Comparison of ENCODE assay signal across 26 mouse cellular contexts in genomic region chr11:83897569-83897968, GRCm38 (mm10). TPM values are rescaled to one million over a fixed set of nuclear protein-coding genes. Genes with fewer than 3 reads are reported as not detected.
DNase-seq lines count a peak whose midpoint lies in the region; ATAC-seq and TF ChIP-seq lines count a peak whose summit lies in the region.
"Had no signal": no experiment of that assay in that cellular context is flagged by ENCODE, and none has a peak within 500 bp of the region (broad histone marks: within the 10 kb centered on the region; RNA-seq: fewer than 3 reads in every experiment).

No protein-coding gene starts in this region.

- no peaks in the 10 kb centered on the region for H3K4me1 ChIP-seq in kidney, embryonic 14.5 days (ENCODE audit: control insufficient read depth, insufficient read depth, low read length)
- peaks cover 5% of the 10 kb centered on the region; the same call in 1 of the 2 replicates for H3K4me1 ChIP-seq in kidney, embryonic 16.5 days (ENCODE audit: insufficient read depth, low read length)
- H3K4me1 ChIP-seq in liver, postnatal 0 days (ENCODE audit: insufficient read depth), result peaks cover 7% of the 10 kb centered on the region
- no peaks in the 10 kb centered on the region for H3K4me1 ChIP-seq in liver, embryonic 11.5 days (replicated peaks; ENCODE audit: control insufficient read depth, insufficient read depth, low read length)
- H3K4me1 ChIP-seq: embryonic facial prominence, embryonic 12.5 days; forebrain, embryonic 13.5 days; forebrain, embryonic 15.5 days had no signal

- no peak for TF ChIP-seq EP300 in liver, postnatal 0 days (IDR thresholded peaks at IDR 0.05; ENCODE audit: low read depth)

- no peaks in the 10 kb centered on the region for H3K27me3 ChIP-seq in kidney, embryonic 14.5 days (ENCODE audit: control insufficient read depth, insufficient read depth, low read length)
- H3K27me3 ChIP-seq in kidney, embryonic 16.5 days (ENCODE audit: insufficient read depth, low read length), result no peaks in the 10 kb centered on the region
- no peaks in the 10 kb centered on the region for H3K27me3 ChIP-seq in liver, postnatal 0 days (ENCODE audit: insufficient read depth, low read length)
- H3K27me3 ChIP-seq in liver, embryonic 11.5 days (replicated peaks; ENCODE audit: control insufficient read depth, insufficient read depth, low read length), result no peaks in the 10 kb centered on the region
- H3K27me3 ChIP-seq: CH12.LX; embryonic facial prominence, embryonic 12.5 days; forebrain, embryonic 13.5 days; forebrain, embryonic 15.5 days; Patski had no signal

- peaks cover 15% of the 10 kb centered on the region for H3K36me3 ChIP-seq in kidney, embryonic 14.5 days (ENCODE audit: control insufficient read depth, insufficient read depth, low read length)
- H3K36me3 ChIP-seq in kidney, embryonic 16.5 days (ENCODE audit: insufficient read depth, low read length), result peaks cover 32% of the 10 kb centered on the region
- no peaks in the 10 kb centered on the region for H3K36me3 ChIP-seq in liver, postnatal 0 days (replicated peaks; ENCODE audit: insufficient read depth, low read length)
- H3K36me3 ChIP-seq in liver, embryonic 11.5 days (ENCODE audit: control insufficient read depth, insufficient read depth, low read length), result no peaks in the 10 kb centered on the region
- H3K36me3 ChIP-seq: embryonic facial prominence, embryonic 10.5 days; embryonic facial prominence, embryonic 12.5 days; forebrain, embryonic 15.5 days; G1E had no signal

- 50% methylated on average over 7 of the region's 7 CpGs for WGBS in kidney, embryonic 14.5 days
- WGBS in kidney, embryonic 16.5 days, result 37% methylated on average over 7 of the region's 7 CpGs
- 57% methylated on average over 7 of the region's 7 CpGs for WGBS in liver, postnatal 0 days (ENCODE audit: insufficient replicate concordance)
- 46% methylated on average over 7 of the region's 7 CpGs for WGBS in liver, embryonic 11.5 days

- H3K4me3 ChIP-seq in kidney, embryonic 14.5 days (ENCODE audit: low read length), result no peak overlapping the region
- H3K4me3 ChIP-seq in kidney, embryonic 16.5 days (ENCODE audit: low read length), result no peak overlapping the region
- no peak overlapping the region for H3K4me3 ChIP-seq in liver, postnatal 0 days (ENCODE audit: low read depth, low read length)
- no peak overlapping the region for H3K4me3 ChIP-seq in liver, embryonic 11.5 days (ENCODE audit: low read depth, low read length)
- H3K4me3 ChIP-seq: embryonic facial prominence, embryonic 10.5 days; embryonic facial prominence, embryonic 12.5 days; forebrain, embryonic 13.5 days; forebrain, embryonic 15.5 days had no signal

- H3K9ac ChIP-seq in kidney, embryonic 14.5 days (ENCODE audit: low read depth, low read length), result no peak overlapping the region
- no peak overlapping the region for H3K9ac ChIP-seq in kidney, embryonic 16.5 days (replicated peaks; ENCODE audit: low read length)
- no peak overlapping the region for H3K9ac ChIP-seq in liver, postnatal 0 days (replicated peaks)
- H3K9ac ChIP-seq in liver, embryonic 11.5 days (ENCODE audit: low read depth, low read length), result no peak overlapping the region
- H3K9ac ChIP-seq: embryonic facial prominence, embryonic 12.5 days; forebrain, embryonic 13.5 days; forebrain, embryonic 15.5 days had no signal

- ATAC-seq in kidney, embryonic 14.5 days (ENCODE audit: low FRiP score, low TSS enrichment), result peak; percentile 48; the same call in 1 of the 2 replicates
- ATAC-seq in kidney, embryonic 16.5 days (ENCODE audit: low FRiP score, low TSS enrichment), result peak; percentile 55
- ATAC-seq in liver, postnatal 0 days, result no peak
- ATAC-seq in liver, embryonic 11.5 days (replicated peaks; ENCODE audit: low FRiP score), result no peak
- ATAC-seq: activated CD4-positive, CD25-positive, alpha-beta regulatory T cell, adult 4 months; CD4-positive, CD25-positive, alpha-beta regulatory T cell, adult 4 months; forebrain, embryonic 13.5 days; forebrain, embryonic 15.5 days had no signal

- H3K9me3 ChIP-seq in kidney, embryonic 14.5 days (ENCODE audit: control insufficient read depth, low read length), result no peaks in the 10 kb centered on the region
- no peaks in the 10 kb centered on the region for H3K9me3 ChIP-seq in kidney, embryonic 16.5 days (ENCODE audit: low read length)
- no peaks in the 10 kb centered on the region for H3K9me3 ChIP-seq in liver, postnatal 0 days (ENCODE audit: low read length)
- no peaks in the 10 kb centered on the region for H3K9me3 ChIP-seq in liver, embryonic 11.5 days (ENCODE audit: control insufficient read depth, low read length)
- H3K9me3 ChIP-seq: embryonic facial prominence, embryonic 10.5 days; embryonic facial prominence, embryonic 12.5 days; forebrain, embryonic 13.5 days; forebrain, embryonic 15.5 days; G1E had no signal

- no peak overlapping the region for H3K27ac ChIP-seq in kidney, embryonic 14.5 days (ENCODE audit: low read depth, low read length)
- H3K27ac ChIP-seq in kidney, embryonic 16.5 days (ENCODE audit: low read length), result peak overlapping the region; percentile 6; the same call in 1 of the 2 replicates
- H3K27ac ChIP-seq in liver, postnatal 0 days (ENCODE audit: low read depth), result 0 out of 2 replicates have a peak overlapping the region, but pooled peaks have one; percentile 22
- H3K27ac ChIP-seq in liver, embryonic 11.5 days (ENCODE audit: low read depth, low read length), result no peak overlapping the region
- H3K27ac ChIP-seq: embryonic facial prominence, embryonic 10.5 days; embryonic facial prominence, embryonic 12.5 days; forebrain, embryonic 13.5 days; forebrain, embryonic 15.5 days had no signal

- H3K4me2 ChIP-seq in kidney, embryonic 14.5 days (replicated peaks; ENCODE audit: low read depth, low read length), result no peak overlapping the region
- H3K4me2 ChIP-seq in kidney, embryonic 16.5 days (replicated peaks; ENCODE audit: low read depth, low read length), result no peak overlapping the region
- no peak overlapping the region for H3K4me2 ChIP-seq in liver, postnatal 0 days (ENCODE audit: low read depth, low read length)
- H3K4me2 ChIP-seq in liver, embryonic 11.5 days, result no peak overlapping the region
- H3K4me2 ChIP-seq: embryonic facial prominence, embryonic 12.5 days; forebrain, embryonic 13.5 days; forebrain, embryonic 15.5 days had no signal

- no peak for TF ChIP-seq CTCF in liver, postnatal 0 days (IDR thresholded peaks at IDR 0.05; ENCODE audit: low read depth)

- DNase-seq in kidney, adult 9 months, result no peak
- no peak for DNase-seq in kidney, adult 8-10 months
- no peak for DNase-seq in liver, postnatal 0 days
- no peak for DNase-seq in liver, embryonic 11.5 days (ENCODE audit: low spot score)
- DNase-seq: adrenal gland, adult 8-10 months; adrenal gland, postnatal 14 days; adrenal gland, postnatal 36 days; B cell, adult 2 months; cerebellum, adult 11-12 months; cerebellum, adult 2 months; cerebellum, adult 9-10 months; cerebellum, postnatal 10 days; cerebellum, postnatal 25 days had no signal

RNA-seq across cellular contexts. Expression of gene Ddx52, which starts 44.3 kb away (rescaled TPM):
- 43.7 and 47.6 TPM in 2 replicates for polyA plus RNA-seq in kidney, embryonic 14.5 days (2014; fragmentation: Nextera tagmentation; extraction: Ambion mirVana)
- polyA plus RNA-seq in kidney, embryonic 16.5 days (2015; fragmentation: Nextera tagmentation; extraction: Ambion mirVana), result 35.4 and 39.0 TPM in 2 replicates
- polyA plus RNA-seq in liver, postnatal 0 days (2015; fragmentation: Nextera tagmentation; extraction: Ambion mirVana), result 11.3 and 12.5 TPM in 2 replicates
- polyA plus RNA-seq in liver, embryonic 11.5 days (2014; fragmentation: Nextera tagmentation; extraction: Ambion mirVana), result 38.1 and 42.3 TPM in 2 replicates

RNA-seq across cellular contexts. Expression of gene Hnf1b, which starts 47.7 kb away (rescaled TPM):
- 51.6 and 84.2 TPM in 2 replicates for polyA plus RNA-seq in kidney, embryonic 14.5 days (2014; fragmentation: Nextera tagmentation; extraction: Ambion mirVana)
- polyA plus RNA-seq in kidney, embryonic 16.5 days (2015; fragmentation: Nextera tagmentation; extraction: Ambion mirVana), result 90.9 and 104 TPM in 2 replicates
- 4.9 and 5.4 TPM in 2 replicates for polyA plus RNA-seq in liver, postnatal 0 days (2015; fragmentation: Nextera tagmentation; extraction: Ambion mirVana)
- 4.5 and 5.0 TPM in 2 replicates for polyA plus RNA-seq in liver, embryonic 11.5 days (2014; fragmentation: Nextera tagmentation; extraction: Ambion mirVana)
- polyA plus RNA-seq: activated CD4-positive, CD25-positive, alpha-beta regulatory T cell, adult 4 months; CD4-positive, CD25-positive, alpha-beta regulatory T cell, adult 4 months; embryonic facial prominence, embryonic 12.5 days; embryonic facial prominence, embryonic 14.5 days; forebrain, embryonic 11.5 days; forebrain, embryonic 13.5 days; forebrain, embryonic 15.5 days; G1E had no signal

Comparison
In these comparisons a context has a peak if more than half of its experiments do, and no peak if none do; other contexts are left out.
1. H3K27ac ChIP-seq: peak in kidney, embryonic 16.5 days (single experiment) and liver, postnatal 0 days (single experiment); none in kidney, embryonic 14.5 days (single experiment) and liver, embryonic 11.5 days (single experiment).
2. ATAC-seq: peak in kidney, embryonic 14.5 days (single experiment) and kidney, embryonic 16.5 days (single experiment); none in liver, postnatal 0 days (single experiment) and liver, embryonic 11.5 days (single experiment).